Mouse (Mus musculus): ENCODE measurements around the gene Cd2bp2. TPM values are rescaled to one million over a fixed set of nuclear protein-coding genes. Genes with fewer than 3 reads are reported as not detected.

Cd2bp2 gene
- polyA plus RNA-seq, 1 experiment from 2014 or later: 22.8 TPM

GRCm38 (mm10) chr7:127220440-127220839 lies 24.6 kb upstream of the Cd2bp2 start:
- WGBS: 71% methylated on average over 6 of the region's 6 CpGs
- H3K4me1 ChIP-seq (replicated peaks; ENCODE audit: control insufficient read depth, insufficient read depth): no peaks in the 10 kb centered on the region

GRCm38 (mm10) chr7:127218670-127219069 lies 22.8 kb upstream of the Cd2bp2 start:
- Histone ChIP-seq H3K27ac (replicated peaks) (no peak overlapping the region), H3K9ac (ENCODE audit: low read length) (no peak overlapping the region), H3K4me3 (ENCODE audit: low read depth, low read length) (no peak overlapping the region), H3K4me1 (replicated peaks; ENCODE audit: control insufficient read depth, insufficient read depth) (no peaks in the 10 kb centered on the region), H3K36me3 (ENCODE audit: control insufficient read depth, insufficient read depth, low read length) (no peaks in the 10 kb centered on the region), H3K9me3 (ENCODE audit: control insufficient read depth, low read length) (no peaks in the 10 kb centered on the region), H3K4me2 (replicated peaks; ENCODE audit: low read depth) (no peak overlapping the region), H3K27me3 (ENCODE audit: control insufficient read depth, insufficient read depth, low read length) (no peaks in the 10 kb centered on the region)
- WGBS: 91% methylated on average over 4 of the region's 4 CpGs
- DNase-seq (ENCODE audit: low spot score) (no peak), ATAC-seq (ENCODE audit: low FRiP score, low TSS enrichment) (no peak)
- TF ChIP-seq CTCF (IDR thresholded peaks at IDR 0.05; ENCODE audit: low read depth) (no peak), EP300 (optimal IDR thresholded peaks at IDR 0.05) (no peak)

More at GRCm38 (mm10) chr7:127220440-127220839, 24.6 kb upstream of the Cd2bp2 start:
- H3K9ac ChIP-seq (ENCODE audit: low read length): no peak overlapping the region
- H3K27me3 ChIP-seq (ENCODE audit: control insufficient read depth, insufficient read depth, low read length): no peaks in the 10 kb centered on the region
- no peaks in the 10 kb centered on the region for H3K9me3 ChIP-seq (ENCODE audit: control insufficient read depth, low read length)
- no peak overlapping the region for H3K4me3 ChIP-seq (ENCODE audit: low read depth, low read length)
- no peak overlapping the region for H3K27ac ChIP-seq (replicated peaks)
- H3K4me2 ChIP-seq (replicated peaks; ENCODE audit: low read depth): no peak overlapping the region
- TF ChIP-seq CTCF (IDR thresholded peaks at IDR 0.05; ENCODE audit: low read depth): no peak
- no peaks in the 10 kb centered on the region for H3K36me3 ChIP-seq (ENCODE audit: control insufficient read depth, insufficient read depth, low read length)
- DNase-seq (ENCODE audit: low spot score) (no peak), ATAC-seq (ENCODE audit: low FRiP score, low TSS enrichment) (no peak)

DNA sequence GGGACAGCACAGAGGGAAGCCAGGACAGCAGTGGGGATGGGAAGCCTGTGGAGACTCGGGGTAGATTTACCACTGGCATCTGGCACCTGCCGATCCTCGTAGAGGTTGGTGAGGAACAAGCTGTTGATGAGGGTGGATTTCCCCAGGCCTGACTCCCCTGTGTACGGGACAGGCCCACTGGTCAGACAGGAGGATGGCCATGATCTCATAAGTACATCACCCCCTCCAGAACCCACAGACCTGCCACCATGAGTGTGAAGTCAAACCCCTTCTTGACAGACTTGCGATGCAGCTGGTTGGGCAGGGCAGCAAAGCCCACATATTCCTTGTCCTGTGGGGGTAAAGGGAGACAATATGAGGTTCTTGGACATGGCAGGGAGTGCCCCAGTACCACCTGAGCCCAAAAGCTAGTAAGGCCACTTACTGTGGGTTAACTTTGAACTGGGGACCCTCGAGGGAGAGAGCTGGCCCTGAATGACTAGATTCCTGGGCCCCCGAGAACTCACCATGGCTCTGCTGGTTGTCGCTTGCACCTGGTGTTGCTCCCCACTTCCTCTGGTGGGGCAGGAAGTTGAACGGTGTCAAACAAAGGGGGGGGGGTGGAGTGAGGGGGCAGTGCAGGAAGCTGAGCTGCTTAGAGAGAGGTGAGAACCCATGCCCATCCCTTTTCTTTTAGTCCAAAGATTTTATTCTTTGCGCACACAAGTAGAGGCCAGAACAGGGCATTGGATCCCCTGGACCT lies 22.2 kb upstream of the Cd2bp2 start:
- TF ChIP-seq CTCF (IDR thresholded peaks at IDR 0.05; ENCODE audit: low read depth) (no peak), EP300 (optimal IDR thresholded peaks at IDR 0.05) (no peak)
- no peak overlapping the region for H3K4me3 ChIP-seq (ENCODE audit: low read depth, low read length)
- H3K4me2 ChIP-seq (replicated peaks; ENCODE audit: low read depth): no peak overlapping the region
- H3K36me3 ChIP-seq (ENCODE audit: control insufficient read depth, insufficient read depth, low read length): no peaks in the 10 kb centered on the region
- no peak for DNase-seq (ENCODE audit: low spot score)
- H3K9me3 ChIP-seq (ENCODE audit: control insufficient read depth, low read length): no peaks in the 10 kb centered on the region
- no peaks in the 10 kb centered on the region for H3K4me1 ChIP-seq (replicated peaks; ENCODE audit: control insufficient read depth, insufficient read depth)
- ATAC-seq (ENCODE audit: low FRiP score, low TSS enrichment): no peak
- WGBS: 65% methylated on average over 10 of the region's 10 CpGs
- H3K27me3 ChIP-seq (ENCODE audit: control insufficient read depth, insufficient read depth, low read length): no peaks in the 10 kb centered on the region
- no peak overlapping the region for H3K27ac ChIP-seq (replicated peaks)
- H3K9ac ChIP-seq (ENCODE audit: low read length): no peak overlapping the region

DNA sequence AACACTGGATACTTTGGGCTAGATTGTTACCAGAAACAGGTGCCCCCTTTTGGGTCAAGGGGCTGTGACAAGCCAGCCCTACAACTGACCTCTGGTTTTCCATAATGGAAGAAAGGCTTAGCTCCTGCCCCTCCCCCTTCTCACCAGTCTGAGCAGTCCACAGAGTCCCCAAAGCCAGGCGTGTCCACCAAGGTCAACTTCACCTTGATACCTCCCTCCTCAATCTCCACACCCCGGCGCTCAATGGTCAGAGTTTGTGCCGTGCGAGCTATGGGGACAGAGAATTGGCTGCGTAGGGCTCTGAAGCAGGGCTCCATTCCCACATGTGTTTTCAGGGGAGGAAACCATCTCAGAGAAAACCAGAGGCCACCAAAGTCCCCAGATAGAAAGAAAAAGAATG lies 21.6 kb upstream of the Cd2bp2 start:
- H3K36me3 ChIP-seq (ENCODE audit: control insufficient read depth, insufficient read depth, low read length): no peaks in the 10 kb centered on the region
- no peak overlapping the region for H3K4me3 ChIP-seq (ENCODE audit: low read depth, low read length)
- no peak for DNase-seq (ENCODE audit: low spot score)
- no peak overlapping the region for H3K4me2 ChIP-seq (replicated peaks; ENCODE audit: low read depth)
- H3K9me3 ChIP-seq (ENCODE audit: control insufficient read depth, low read length): no peaks in the 10 kb centered on the region
- H3K27ac ChIP-seq (replicated peaks): no peak overlapping the region
- ATAC-seq (ENCODE audit: low FRiP score, low TSS enrichment): no peak
- no peaks in the 10 kb centered on the region for H3K4me1 ChIP-seq (replicated peaks; ENCODE audit: control insufficient read depth, insufficient read depth)
- no peak overlapping the region for H3K9ac ChIP-seq (ENCODE audit: low read length)
- 66% methylated on average over 6 of the region's 6 CpGs for WGBS
- no peaks in the 10 kb centered on the region for H3K27me3 ChIP-seq (ENCODE audit: control insufficient read depth, insufficient read depth, low read length)
- TF ChIP-seq CTCF (IDR thresholded peaks at IDR 0.05; ENCODE audit: low read depth) (no peak), EP300 (optimal IDR thresholded peaks at IDR 0.05) (no peak)

- TF ChIP-seq EP300 (optimal IDR thresholded peaks at IDR 0.05) (no peak), CTCF (IDR thresholded peaks at IDR 0.05; ENCODE audit: low read depth) (no peak)
- Histone ChIP-seq H3K9me3 (ENCODE audit: control insufficient read depth, low read length) (no peaks in the 10 kb centered on the region), H3K36me3 (ENCODE audit: control insufficient read depth, insufficient read depth, low read length) (no peaks in the 10 kb centered on the region), H3K9ac (ENCODE audit: low read length) (no peak overlapping the region), H3K4me2 (replicated peaks; ENCODE audit: low read depth) (no peak overlapping the region), H3K4me3 (ENCODE audit: low read depth, low read length) (no peak overlapping the region), H3K4me1 (replicated peaks; ENCODE audit: control insufficient read depth, insufficient read depth) (no peaks in the 10 kb centered on the region), H3K27me3 (ENCODE audit: control insufficient read depth, insufficient read depth, low read length) (no peaks in the 10 kb centered on the region), H3K27ac (replicated peaks) (no peak overlapping the region)
- DNase-seq (ENCODE audit: low spot score) (no peak), ATAC-seq (ENCODE audit: low FRiP score, low TSS enrichment) (no peak)
- WGBS: 84% methylated on average over 5 of the region's 5 CpGs
These were observed 20.5 kb upstream of the Cd2bp2 start for GRCm38 (mm10) chr7:127216307-127216706.

Data from stomach, postnatal 0 days (tissue).